In the genomic region with DNA sequence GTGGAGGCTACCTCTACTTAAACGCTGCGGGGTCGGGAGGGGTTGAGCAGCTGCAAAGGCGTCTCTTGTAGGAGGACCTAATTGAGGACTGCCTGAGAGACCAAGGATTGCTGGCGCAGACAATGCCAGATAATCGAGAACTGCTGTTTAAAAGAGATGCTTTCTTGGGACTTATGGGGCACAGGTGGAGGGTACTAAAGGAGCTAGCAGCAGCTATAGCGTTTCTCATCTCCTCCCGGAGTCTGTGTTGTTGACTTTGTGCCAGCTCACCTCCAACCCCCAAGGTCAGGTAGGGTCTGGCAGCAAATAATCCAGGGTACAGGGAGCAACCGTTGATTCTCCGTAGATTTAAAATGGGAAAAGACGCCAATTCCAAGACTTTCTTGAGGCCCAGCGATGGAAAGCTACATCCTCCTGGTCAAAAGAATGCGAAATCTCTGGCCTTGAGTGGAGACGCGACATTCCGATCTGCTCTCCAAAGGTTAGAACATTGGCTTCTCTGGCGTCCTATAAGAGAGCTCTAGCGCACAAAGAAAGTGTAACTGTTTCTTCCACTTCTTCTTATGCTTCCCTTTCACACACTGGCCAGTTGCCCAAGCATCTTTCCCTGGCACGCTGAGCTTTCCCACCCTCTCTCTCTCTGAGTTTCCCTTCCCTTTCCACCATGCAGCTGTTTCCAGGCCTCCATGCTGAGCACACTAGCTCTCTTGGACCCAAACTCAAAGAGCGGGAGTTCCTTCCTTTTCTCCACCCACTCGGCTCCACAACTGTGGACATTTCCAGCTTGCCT, we compare ENCODE assay signal across 10 mouse cellular contexts.
DNase-seq lines count a peak whose midpoint lies in the region; ATAC-seq lines count a peak whose summit lies in the region.
"Had no signal": no experiment of that assay in that cellular context is flagged by ENCODE, and none has a peak within 500 bp of the region (broad histone marks: within the 10 kb centered on the region; RNA-seq: fewer than 3 reads in every experiment).

No protein-coding gene starts in this region.

- H3K4me3 ChIP-seq in forebrain, embryonic 13.5 days: no peak overlapping the region
- H3K4me3 ChIP-seq: embryonic facial prominence, embryonic 13.5 days; hindbrain, embryonic 10.5 days; liver, embryonic 15.5 days had no signal

- WGBS in forebrain, embryonic 13.5 days: 91% methylated on average over 21 of the region's 21 CpGs

- H3K27ac ChIP-seq in forebrain, embryonic 13.5 days: no peak overlapping the region
- H3K27ac ChIP-seq: embryonic facial prominence, embryonic 13.5 days; hindbrain, embryonic 10.5 days; liver, embryonic 15.5 days had no signal

- DNase-seq in layer of hippocampus, adult 9-11 months: peak; percentile 46
- DNase-seq in layer of hippocampus, postnatal 25 days (ENCODE audit: extremely low spot score in 1 of 2, low spot score in 1 of 2): no peak
- DNase-seq in gastrocnemius, postnatal 25 days: peak; percentile 57
- DNase-seq in heart, postnatal 4 days: peak; percentile 68
- peak; percentile 70 for DNase-seq in skeletal muscle tissue, adult 2 months (ENCODE audit: low read depth, low spot score)
- no peak for DNase-seq in cerebellum, adult 9-11 months

- no peak overlapping the region for H3K9ac ChIP-seq in forebrain, embryonic 13.5 days
- H3K9ac ChIP-seq: embryonic facial prominence, embryonic 13.5 days; liver, embryonic 15.5 days had no signal

- H3K9me3 ChIP-seq in forebrain, embryonic 13.5 days (replicated peaks): no peaks in the 10 kb centered on the region
- H3K9me3 ChIP-seq: embryonic facial prominence, embryonic 13.5 days; hindbrain, embryonic 10.5 days; liver, embryonic 15.5 days had no signal

- H3K4me1 ChIP-seq in forebrain, embryonic 13.5 days: no peaks in the 10 kb centered on the region
- H3K4me1 ChIP-seq: embryonic facial prominence, embryonic 13.5 days; hindbrain, embryonic 10.5 days had no signal

- ATAC-seq in forebrain, embryonic 13.5 days: no peak

- no peak overlapping the region for H3K4me2 ChIP-seq in forebrain, embryonic 13.5 days
- H3K4me2 ChIP-seq: embryonic facial prominence, embryonic 13.5 days; liver, embryonic 15.5 days had no signal

- no peaks in the 10 kb centered on the region for H3K36me3 ChIP-seq in forebrain, embryonic 13.5 days (ENCODE audit: poor library complexity, severe bottlenecking)
- H3K36me3 ChIP-seq: embryonic facial prominence, embryonic 13.5 days; hindbrain, embryonic 10.5 days; liver, embryonic 15.5 days had no signal

- no peaks in the 10 kb centered on the region for H3K27me3 ChIP-seq in forebrain, embryonic 13.5 days
- H3K27me3 ChIP-seq: embryonic facial prominence, embryonic 13.5 days had no signal

Comparison
In these comparisons a context has a peak if more than half of its experiments do, and no peak if none do; other contexts are left out.
1. DNase-seq: peak in layer of hippocampus, adult 9-11 months (single experiment), gastrocnemius, postnatal 25 days (single experiment), heart, postnatal 4 days (single experiment) and skeletal muscle tissue, adult 2 months (single experiment); none in layer of hippocampus, postnatal 25 days (0 of 2) and cerebellum, adult 9-11 months (single experiment).